Mouse (Mus musculus) brain, embryonic 14.5 days (tissue): ENCODE measurements at regions not wholly inside any gene's neighbourhood (a gene's known extent, or its start where the extent isn't known, plus 50 kb on each side); places are given as distances from the start of the nearest gene placed in this dataset.

Source experiments
- CTCF ChIP-seq: fragments of 200-500 bp; IDR thresholded peaks from 2 replicates; pipeline ENCODE4 v1.5.1; 2012; ENCODE audit warnings: inconsistent platforms, mild to moderate bottlenecking, moderate library complexity, borderline replicate concordance; ENCODE audit not compliant: insufficient read depth, insufficient read length; ENCODE audit errors: extremely low read depth
- POLR2A ChIP-seq: fragments of 200-500 bp; IDR thresholded peaks from 2 replicates; pipeline ENCODE4 v1.6.1; 2012; ENCODE audit warnings: mild to moderate bottlenecking, inconsistent platforms, borderline replicate concordance; ENCODE audit not compliant: poor library complexity, insufficient read depth, insufficient read length, severe bottlenecking; ENCODE audit errors: extremely low read depth

DNA sequence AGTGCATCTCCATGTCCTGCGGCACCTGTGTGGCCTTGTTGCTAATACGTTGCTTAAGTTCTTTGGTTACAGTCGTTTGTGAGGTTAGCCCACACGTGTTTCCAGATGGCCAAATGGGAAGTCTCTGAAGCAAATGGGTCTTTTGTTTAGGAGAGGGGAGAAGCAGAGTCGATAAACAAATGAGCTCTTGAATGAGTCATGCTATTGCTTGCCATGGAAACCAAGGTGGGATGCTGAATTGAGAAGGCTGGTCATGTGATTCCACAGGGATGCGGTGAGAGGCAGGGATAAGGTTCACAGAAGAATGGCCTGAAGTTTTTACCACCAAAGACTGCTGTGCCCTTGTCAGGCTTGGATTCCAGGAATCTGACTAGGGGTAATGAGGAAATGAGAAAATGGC, 214.8 kb upstream of the Elac2 start:
- no peak for TF ChIP-seq POLR2A
- no peak for TF ChIP-seq CTCF
